Mouse (Mus musculus): ENCODE data around the gene P4hb.
"Not testable (repeated sequence)": the region's sequence is repeated elsewhere in the genome, so short reads cannot be mapped to it uniquely, and the experiment has no call there.

P4hb gene

DNA sequence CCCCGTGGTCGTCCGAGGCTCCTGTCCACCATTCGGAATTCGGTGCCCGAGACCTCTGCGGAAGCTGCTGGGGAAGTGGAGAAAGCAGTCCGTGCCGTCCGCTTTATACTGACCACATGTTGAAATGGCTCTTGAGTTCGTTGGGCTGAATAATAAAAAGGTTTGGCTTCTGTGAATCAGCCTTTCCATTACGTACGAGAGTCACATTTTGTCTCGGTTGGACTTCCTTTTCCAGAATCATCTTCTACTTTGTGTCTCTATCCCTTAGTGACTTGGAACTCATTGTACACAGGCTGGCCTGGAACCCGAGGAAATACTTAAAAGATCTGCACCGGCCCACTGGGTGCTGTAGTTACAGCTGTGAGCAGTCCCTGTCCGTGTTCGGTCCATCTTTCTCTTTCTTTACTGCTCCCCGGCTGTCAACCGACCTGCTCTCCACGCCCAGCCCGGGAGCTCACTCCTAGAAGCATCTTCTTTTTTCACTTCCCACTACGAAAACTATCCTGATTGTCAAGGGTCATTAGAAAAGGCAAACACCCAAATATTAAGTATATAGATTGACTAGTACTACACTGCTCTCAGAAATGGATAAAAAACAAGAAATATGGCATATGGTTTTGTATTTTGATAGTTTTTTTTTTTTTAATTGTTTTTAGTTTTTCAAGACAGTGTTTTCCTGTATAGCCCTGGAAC lies 678 bp upstream of the P4hb start:
- in situ Hi-C loops (cut with MboI; ENCODE audit: low sequenced_read_pairs) = no loop called here

DNA sequence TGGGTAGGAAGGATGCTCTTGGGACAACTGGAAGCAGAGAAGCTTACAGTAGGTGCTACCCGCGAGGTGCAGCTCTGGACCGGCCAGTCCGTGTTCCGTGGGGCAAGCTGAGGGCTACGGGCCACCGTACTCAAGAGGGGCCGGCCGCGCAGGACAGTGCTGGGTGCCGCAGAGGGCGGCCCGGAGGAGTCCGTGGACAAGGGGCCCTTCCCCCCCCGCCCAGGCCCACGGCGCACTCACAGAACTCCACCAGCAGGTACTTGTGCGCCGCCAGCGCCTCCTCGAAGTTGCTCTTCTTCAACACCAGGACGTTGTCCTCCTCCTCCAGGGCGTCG lies 669 bp downstream of the P4hb start:
- in situ Hi-C loops (cut with MboI; ENCODE audit: low sequenced_read_pairs) = no loop called here

DNA sequence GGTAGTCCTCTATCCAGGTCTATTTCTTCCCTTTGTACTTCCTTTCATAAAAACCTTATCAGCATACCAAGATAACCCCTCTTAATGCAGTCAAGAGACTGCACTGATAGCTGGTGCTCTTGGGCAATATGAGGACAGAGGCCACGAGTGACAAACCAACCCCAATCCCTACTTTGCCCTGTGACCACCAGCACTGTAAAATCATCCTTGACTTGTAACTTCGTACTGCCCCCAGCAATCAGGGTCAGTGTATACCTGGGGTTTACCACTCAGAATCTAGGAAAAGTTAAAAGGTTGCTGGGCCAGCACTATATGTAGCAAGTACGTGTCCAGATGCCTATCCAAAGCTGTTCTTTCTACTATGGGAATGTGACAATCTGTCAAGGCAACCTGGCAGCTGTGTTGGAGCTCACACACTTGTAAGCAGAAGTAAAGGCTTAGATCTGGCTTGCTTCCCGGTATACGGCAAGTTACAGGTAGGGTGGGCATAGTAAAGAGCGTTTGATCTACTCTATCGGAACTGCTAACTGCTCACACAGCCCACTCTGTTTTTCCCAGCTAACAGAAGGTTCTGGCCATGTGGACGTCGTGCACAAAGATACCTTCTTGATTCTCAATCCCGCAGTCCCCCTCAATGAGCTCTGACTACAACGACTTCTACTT lies 1.2 kb downstream of the P4hb start:
- in situ Hi-C loops (cut with MboI; ENCODE audit: low sequenced_read_pairs) = no loop called here

DNA sequence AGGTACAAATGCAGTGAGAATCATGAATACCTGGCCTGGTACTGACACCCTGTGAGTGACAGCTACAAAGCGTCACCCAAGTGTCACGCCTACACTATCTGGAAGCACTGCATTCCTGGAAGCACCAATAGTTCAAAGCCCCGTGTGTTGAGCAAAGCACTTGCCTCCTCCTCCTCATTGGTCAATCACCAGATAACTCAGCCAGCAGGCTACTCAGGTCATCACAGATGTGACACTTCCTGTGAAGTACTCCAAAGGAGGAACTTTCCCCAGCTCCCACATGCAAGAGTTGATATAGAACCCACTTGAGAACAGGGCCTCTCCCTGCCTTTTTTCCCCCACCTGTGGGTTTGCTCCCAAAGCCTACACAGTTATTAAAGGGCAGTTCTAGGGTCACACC lies 1.9 kb downstream of the P4hb start:
- in situ Hi-C loops (cut with MboI; ENCODE audit: low sequenced_read_pairs) = no loop called here

DNA sequence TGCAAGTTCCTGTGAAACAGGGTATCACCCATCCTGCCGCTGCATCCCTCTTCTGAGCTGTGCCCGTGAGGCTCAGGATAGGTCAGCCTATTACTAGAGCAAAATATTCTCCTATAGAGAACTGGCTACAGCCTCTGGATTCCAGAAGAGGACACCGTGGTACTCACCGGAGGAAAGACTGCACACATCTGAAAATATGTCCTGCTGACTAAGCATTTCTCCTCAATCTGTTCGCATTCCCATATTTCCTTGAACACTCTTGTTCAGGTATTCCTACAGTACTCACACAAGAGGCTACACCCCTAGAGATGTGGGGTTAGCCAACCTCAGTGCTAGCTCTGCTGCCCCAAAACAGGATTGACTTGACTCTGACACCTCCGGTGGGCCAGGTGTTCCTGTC lies 4.7 kb downstream of the P4hb start:
- in situ Hi-C loops (cut with MboI; ENCODE audit: low sequenced_read_pairs) = no loop called here

DNA sequence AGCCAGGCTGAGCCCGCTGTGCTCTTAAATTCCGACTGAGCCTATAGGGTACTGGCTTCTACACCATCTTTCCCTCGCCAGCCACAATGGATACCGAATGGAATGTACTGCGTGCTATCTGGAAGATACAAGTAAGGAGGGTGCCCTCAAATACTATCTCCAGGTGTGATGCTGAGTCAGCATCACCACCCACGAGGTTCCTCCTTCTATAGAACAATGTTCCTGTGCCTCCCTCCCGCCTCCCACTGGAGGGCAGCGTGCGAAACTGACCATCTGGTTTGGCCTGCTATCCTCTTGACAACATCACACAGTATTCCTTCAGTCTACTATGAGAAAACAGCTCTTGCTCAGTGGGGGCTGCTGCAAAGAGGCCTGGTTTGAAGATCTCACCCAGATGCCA lies 7.9 kb downstream of the P4hb start:
- in situ Hi-C loops (cut with MboI; ENCODE audit: low sequenced_read_pairs) = no loop called here

DNA sequence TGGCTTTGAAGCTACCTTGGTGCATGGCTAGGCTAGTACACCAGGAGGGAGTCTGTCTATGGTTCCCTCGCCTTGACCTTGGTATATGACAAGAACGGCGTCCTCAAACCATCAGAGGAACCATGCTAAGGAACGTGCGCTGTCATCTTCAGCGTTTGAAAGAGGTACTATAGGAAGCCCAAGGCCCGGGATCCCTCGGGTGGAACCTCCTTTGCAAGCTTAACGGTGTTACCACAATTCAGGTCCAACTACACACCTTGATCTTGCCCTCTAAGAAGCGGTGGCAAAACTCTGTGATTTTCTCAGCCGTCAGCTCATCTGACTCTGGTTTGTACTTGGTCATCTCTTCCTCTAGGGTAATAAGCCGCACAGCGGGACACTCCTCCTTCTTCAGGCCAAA lies 10.1 kb downstream of the P4hb start:
- in situ Hi-C loops (cut with MboI; ENCODE audit: low sequenced_read_pairs) = no loop called here

DNA sequence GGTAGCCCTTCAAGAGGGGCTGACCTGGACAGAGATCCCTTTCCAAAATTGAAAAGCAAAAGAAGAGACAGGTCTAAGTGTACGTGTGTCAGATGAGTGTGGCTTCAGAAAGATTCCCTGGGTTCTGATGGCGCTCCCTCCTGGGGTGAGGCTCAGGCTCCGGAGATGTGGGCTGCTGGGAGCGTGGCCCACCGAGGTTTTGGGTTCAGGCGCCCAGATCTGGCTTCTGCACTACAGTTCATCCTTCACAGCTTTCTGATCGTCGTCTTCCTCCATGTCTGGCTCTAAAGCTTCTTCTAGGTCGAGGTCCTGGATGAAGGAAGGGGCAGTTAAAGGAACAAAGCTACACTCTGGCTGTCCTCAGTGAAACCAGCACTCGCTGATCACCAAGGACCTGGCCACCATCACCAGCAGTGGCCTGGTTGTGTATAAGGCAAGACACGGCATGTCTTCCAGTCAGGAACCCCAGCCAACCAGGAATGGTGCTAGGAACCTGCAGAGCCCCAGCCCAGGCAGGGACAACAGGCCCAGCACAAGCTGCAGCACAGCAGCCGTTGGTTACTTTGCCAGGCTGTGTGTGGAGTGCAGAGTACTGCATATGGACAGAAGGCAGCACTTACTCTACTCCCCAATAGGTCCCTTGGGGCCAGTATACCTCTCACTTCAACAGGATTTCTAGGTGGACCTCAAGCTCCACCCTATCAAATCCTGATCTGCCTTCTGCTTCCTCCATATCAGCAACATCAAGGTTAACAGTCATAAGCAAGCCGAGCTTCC lies 11.9 kb downstream of the P4hb start:
- in situ Hi-C loops (cut with MboI; ENCODE audit: low sequenced_read_pairs) = no loop called here

DNA sequence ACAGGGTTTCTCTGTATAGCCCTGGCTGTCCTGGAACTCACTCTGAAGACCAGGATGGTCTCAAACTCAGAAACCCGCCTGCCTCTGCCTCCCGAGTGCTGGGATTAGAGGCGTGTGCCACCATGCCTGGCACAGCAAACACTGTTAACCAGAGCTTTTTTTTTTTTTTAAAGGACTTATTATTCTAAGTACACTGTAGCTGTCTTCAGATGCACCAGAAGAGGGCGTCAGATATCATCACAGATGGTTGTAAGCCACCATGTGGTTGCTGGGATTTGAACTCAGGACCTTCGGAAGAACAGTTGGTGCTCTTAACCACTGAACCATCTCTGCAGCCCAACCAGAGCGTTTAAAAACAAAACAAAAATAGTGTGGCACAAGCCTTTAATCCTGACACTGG lies 14.2 kb downstream of the P4hb start:
- in situ Hi-C loops (cut with MboI; ENCODE audit: low sequenced_read_pairs) = not testable (repeated sequence)

DNA sequence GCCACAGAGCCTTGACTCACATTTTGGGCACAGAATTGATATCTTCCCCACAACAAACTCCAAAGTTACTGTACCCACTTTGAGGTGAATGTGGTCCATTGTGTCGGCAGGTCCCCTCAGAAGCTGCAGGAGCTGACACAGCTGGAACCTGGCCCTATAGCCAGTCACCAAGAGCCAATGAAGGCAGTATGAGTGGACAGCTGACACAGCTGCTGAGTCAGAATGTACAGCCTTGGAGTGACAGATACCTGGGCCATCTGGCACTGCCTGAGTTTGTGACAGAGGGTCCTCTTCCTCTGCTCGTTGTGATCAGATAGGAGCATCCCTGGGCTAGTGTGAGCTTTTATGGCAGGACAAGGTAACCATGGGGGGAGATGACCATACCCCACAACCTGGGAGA lies 17.8 kb downstream of the P4hb start:
- in situ Hi-C loops (cut with MboI; ENCODE audit: low sequenced_read_pairs) = no loop called here

DNA sequence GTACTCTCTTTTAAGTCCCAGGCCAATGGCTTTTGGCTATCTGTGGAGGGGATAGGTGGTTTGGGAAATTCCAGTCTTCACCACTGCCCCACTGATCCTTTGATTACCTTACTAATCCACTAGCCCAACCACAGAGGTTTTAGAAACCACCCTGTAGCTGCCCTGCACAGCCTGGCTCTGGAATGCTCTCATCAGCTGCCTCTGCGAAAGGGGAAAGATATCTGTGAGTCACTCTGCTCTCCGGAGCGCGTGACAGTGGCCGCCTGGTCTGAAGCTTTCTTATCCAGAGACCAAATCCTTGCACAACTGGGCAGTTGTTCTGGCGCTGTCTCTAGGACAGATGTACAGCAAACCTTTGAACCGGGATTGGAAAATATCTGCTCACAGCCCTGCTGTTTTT lies 18.2 kb downstream of the P4hb start:
- in situ Hi-C loops (cut with MboI; ENCODE audit: low sequenced_read_pairs) = no loop called here

DNA sequence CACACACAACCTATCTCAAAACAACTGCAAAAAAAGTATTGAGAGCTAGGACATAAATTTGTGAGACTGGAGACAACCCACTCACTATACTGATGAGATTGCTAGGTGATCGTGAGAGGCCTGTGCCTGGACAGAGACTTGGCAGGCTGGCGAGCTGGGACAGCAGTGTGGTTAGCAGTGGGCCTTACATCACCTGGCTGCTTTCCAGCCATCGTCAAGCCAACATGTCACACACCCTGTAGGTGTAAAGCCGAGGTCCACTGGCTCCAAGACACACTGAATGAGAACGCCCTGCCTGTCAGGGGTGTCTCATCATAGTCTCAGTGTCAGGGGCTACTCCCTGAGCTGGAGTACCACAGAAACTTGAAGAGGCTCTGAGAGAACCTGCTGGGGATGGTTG lies 20.3 kb downstream of the P4hb start:
- in situ Hi-C loops (cut with MboI; ENCODE audit: low sequenced_read_pairs) = no loop called here

DNA sequence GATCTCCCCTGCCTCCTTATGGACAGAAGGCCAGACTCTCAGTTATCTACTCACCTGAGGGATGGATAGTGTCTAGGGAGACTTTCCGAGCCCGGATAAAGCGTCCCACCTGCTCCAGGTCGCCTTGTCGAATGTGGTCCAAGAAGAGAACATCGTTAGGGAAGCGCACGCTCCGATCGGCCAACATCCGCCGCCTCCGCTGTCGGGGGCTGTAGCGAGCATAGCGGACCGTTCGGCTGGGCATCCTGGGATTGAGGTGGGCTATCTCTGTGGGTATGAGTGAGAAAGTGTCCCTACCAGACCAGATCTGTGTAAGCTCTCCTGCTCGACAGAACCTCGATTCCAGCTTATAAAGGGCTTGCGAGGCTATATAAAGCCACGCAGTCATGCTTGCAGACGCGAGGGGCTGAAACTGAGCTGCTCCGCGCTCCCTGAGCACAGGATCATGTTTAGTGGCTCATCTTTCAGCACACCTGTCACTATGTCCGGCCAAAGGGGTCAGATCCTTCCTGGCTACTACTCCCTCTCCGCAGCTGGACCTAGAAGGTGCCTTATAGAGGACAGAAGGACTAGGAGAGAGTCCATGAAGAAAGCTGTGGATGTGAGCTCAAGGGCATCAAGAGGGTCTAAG lies 22.1 kb downstream of the P4hb start, which contains the start of gene Ppp1r27:
Gene Ppp1r27 (minus strand): TSS at position 323 of the 631 bp plus-strand sequence.
- in situ Hi-C loops (cut with MboI; ENCODE audit: low sequenced_read_pairs) = no loop called here

DNA sequence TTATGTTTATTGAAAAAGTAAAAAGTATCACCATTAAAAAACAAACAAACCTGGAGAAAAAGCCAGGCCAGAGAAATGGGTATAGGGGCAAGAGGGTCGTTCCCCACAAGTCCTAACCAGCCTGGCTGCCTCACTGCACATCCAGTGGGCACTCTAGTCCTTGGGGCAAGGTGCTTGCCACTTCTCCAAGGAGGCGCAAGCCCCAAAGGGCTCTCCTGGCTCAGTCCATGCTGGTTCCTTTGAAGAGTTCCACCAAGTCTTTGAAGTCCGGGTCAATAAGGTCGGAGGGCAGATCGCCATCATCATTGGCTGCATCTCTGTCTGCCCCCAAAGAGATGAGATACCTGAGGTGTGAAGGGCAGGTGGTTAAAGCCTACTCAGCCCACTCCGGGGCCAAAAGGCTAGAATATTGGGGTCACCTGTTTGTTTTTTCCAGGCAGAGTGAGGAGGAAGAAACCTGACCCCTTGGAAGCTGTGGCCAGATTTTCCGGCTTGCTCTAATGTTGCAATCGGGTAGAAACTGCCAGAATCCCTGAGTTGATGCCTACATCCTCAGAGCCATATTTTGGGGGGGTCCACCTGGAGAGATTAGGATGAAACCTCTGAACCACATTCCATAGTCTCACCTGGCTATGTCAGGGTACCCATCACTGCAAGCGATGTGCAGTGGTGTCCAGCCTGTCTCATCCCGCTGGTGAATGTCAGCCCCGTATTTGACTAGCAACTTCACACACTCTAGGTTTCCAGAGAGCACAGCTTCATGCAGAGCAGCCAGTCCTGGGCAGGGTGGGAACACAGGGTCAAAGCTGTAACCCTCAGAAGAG lies 22.9 kb downstream of the P4hb start:
- in situ Hi-C loops (cut with MboI; ENCODE audit: low sequenced_read_pairs) = no loop called here

DNA sequence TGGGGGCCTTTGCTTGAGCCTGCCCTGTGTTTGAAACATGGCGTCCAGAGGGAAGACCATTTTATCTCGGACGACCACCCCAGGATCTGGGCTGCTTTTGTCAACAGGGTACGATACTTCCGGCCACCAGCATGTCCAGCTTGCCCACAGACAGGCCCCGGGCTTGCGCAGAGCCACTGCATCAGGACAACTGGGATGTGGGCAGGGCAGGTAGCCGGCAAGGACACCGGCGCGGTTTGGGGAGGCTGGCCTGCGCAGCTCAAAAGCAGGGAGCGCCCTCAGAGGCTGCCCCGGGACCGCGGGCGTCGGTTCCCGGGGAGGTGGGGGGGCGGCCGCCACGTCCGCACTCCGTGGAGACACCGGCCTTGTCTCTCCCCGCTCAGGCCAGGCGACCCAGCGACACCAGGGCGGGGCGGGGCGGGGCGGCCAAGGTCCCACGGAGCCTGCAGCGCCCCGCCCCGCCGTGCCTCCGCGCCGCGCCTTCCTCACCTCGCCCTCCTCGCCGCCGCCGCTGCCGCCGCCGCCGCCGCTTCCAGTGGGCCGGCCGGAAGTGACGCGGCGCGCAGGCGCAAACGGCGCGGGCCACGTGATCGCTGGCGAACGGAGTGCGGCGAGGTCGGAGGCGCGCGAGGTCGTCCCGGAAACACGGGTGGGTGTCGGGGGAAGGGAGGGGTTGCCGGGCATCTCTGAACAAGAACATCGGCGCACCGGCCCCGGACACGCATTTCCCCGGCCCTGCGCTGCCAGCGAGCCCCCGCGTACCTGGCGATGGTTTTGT lies 23.7 kb downstream of the P4hb start, which contains the start of gene Mcrip1:
Gene Mcrip1 (minus strand): TSS at position 560 of the 778 bp plus-strand sequence.
- in situ Hi-C loops (cut with MboI; ENCODE audit: low sequenced_read_pairs) = no loop called here

DNA sequence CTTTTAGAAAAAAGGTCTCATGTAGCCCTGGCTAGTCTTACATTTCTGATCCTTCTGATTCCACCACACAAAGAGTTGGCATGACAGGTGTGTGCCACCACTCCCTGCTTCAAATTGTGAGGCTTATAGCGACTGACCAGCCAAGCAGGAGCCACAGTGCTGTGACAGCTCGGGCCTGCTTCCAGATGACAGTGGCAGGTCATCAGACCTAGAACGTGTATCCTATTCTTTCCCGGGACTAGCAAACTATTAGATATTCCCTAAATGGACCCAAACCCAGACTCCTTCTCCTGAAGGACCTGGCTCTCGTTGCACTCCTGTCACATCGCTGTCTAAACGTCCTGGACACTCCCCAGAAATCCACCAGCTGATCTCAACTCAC lies 24.3 kb downstream of the P4hb start:
- in situ Hi-C loops (cut with MboI; ENCODE audit: low sequenced_read_pairs) = no loop called here

DNA sequence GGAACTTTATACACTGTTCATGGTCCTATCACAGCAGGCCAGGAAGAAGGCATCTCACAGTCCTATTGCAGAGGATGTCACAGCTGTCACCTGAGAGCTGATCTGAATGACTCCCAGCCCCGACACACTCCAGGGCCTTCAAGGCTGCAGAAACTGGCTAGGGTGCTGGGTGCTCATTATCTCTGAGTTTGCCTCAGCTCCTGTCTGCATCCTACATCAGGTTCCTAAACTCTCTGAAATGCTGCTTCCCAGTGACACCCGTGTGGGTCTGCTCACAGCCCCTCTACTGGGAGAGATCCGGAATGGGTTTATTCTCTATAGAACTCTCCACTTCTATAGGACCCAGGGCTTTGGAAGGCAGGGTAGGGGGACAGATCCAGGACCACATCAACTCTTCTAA lies 24.8 kb downstream of the P4hb start:
- in situ Hi-C loops (cut with MboI; ENCODE audit: low sequenced_read_pairs) = no loop called here

DNA sequence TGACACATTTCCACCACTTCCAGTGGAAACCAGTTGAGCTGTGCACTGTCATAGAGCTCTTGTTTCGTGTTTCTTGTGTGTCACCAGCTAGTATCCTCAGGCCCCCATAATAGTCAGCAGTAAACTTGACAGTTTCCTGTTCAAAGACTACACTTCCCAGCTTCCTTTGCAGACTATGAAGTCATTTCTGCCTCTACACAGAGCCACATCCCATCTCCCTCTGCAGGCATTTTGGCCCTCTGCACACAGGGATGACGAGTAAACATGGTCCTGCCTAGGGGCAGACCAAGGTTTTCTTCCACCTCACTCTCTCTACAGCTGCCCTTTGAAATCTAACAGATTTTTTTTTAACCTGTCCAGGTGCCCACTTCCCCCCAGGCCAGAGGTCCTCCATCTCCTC lies 25.6 kb downstream of the P4hb start:
- in situ Hi-C loops (cut with MboI; ENCODE audit: low sequenced_read_pairs) = no loop called here

DNA sequence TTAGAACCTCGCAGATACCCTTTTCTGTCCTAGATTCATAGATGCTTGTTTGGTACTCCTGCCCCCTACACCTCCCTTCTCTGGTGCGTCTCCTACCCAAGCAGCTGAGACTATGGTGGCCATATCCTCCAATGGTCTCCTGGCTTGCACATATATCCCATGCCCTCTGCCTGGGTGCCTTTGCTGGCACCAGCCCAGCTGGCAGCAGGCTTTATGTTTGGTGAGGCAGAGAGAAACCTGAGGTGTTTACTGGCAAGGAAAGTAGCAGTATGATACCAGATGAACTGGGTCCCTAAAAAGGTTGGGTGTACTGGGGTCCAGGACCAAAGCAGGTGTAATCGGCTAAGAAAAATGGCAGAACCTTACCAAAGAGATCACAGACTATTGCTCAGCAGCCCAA lies 27.1 kb downstream of the P4hb start:
- in situ Hi-C loops (cut with MboI; ENCODE audit: low sequenced_read_pairs) = no loop called here

DNA sequence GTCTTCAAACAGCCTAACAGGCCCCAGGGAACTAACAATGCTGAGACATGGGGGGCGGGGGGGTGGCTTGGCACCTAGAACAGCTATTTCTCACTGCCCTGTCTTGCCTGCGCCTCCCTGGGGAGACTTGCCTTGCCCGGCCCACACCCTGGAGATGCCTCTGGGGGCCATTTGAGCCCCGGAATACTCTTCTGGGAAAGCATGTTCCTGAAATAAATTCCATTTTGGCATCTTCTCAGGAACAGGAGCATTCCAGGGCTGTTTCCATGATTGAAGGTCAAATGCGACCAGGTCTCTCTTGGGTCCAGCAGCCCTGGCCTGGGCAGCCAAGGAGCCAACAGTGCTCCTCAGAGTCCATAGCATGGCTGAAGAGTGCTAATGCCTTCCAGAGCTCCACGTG lies 30.7 kb downstream of the P4hb start:
- in situ Hi-C loops (cut with MboI; ENCODE audit: low sequenced_read_pairs) = no loop called here

Measured in CH12F3 (cell line).